In genomic region chr8:11384841-11385240, GRCm38 (mm10) we compare ENCODE assay signal across 13 mouse cellular contexts.
DNase-seq lines count a peak whose midpoint lies in the region; ATAC-seq lines count a peak whose summit lies in the region.
"Had no signal": no experiment of that assay in that cellular context is flagged by ENCODE, and none has a peak within 500 bp of the region (broad histone marks: within the 10 kb centered on the region; RNA-seq: fewer than 3 reads in every experiment).

No protein-coding gene starts in this region.

- H3K4me1 ChIP-seq in hindbrain, embryonic 10.5 days (replicated peaks) = peaks cover 47% of the 10 kb centered on the region
- peaks cover 4% of the 10 kb centered on the region for H3K4me1 ChIP-seq in hindbrain, embryonic 11.5 days (replicated peaks; ENCODE audit: control insufficient read depth, insufficient read depth, low read length)
- peaks cover 20% of the 10 kb centered on the region for H3K4me1 ChIP-seq in stomach, embryonic 15.5 days

- WGBS in hindbrain, embryonic 10.5 days = 78% methylated on average over 4 of the region's 4 CpGs
- 81% methylated on average over 4 of the region's 4 CpGs for WGBS in hindbrain, embryonic 11.5 days
- WGBS in stomach, embryonic 15.5 days = 51% methylated on average over 4 of the region's 4 CpGs

- no peak overlapping the region for H3K9ac ChIP-seq in hindbrain, embryonic 11.5 days (ENCODE audit: low read depth, low read length)
- H3K9ac ChIP-seq in stomach, embryonic 15.5 days = no peak overlapping the region
- H3K9ac ChIP-seq: forebrain, embryonic 15.5 days; hindbrain, embryonic 13.5 days; neural tube, embryonic 15.5 days had no signal

- DNase-seq in adrenal gland, postnatal 14 days = peak; percentile 59
- no peak for DNase-seq in adrenal gland, postnatal 25 days
- DNase-seq in hindbrain, embryonic 10.5 days (ENCODE audit: low spot score) = no peak
- DNase-seq in hindbrain, embryonic 11.5 days (ENCODE audit: low spot score) = no peak
- DNase-seq in lung, postnatal 36 days = peak; percentile 62
- DNase-seq in lung, adult 18-20 months = no peak
- DNase-seq in layer of hippocampus, postnatal 25 days (ENCODE audit: extremely low spot score in 1 of 2, low spot score in 1 of 2) = no peak
- DNase-seq: cerebellum, postnatal 14 days had no signal

- ATAC-seq in hindbrain, embryonic 11.5 days (ENCODE audit: low FRiP score) = no peak
- no peak for ATAC-seq in stomach, embryonic 15.5 days (ENCODE audit: insufficient read depth, low FRiP score, low read depth)
- ATAC-seq: forebrain, embryonic 15.5 days had no signal

- H3K4me3 ChIP-seq in hindbrain, embryonic 10.5 days = no peak overlapping the region
- H3K4me3 ChIP-seq in hindbrain, embryonic 11.5 days (ENCODE audit: low read depth, low read length) = no peak overlapping the region
- H3K4me3 ChIP-seq in stomach, embryonic 15.5 days (replicated peaks) = no peak overlapping the region
- H3K4me3 ChIP-seq: forebrain, embryonic 15.5 days; hindbrain, embryonic 13.5 days; neural tube, embryonic 15.5 days had no signal

- no peaks in the 10 kb centered on the region for H3K9me3 ChIP-seq in hindbrain, embryonic 10.5 days
- H3K9me3 ChIP-seq in hindbrain, embryonic 11.5 days (ENCODE audit: control insufficient read depth, low read length) = no peaks in the 10 kb centered on the region
- H3K9me3 ChIP-seq in stomach, embryonic 15.5 days = no peaks in the 10 kb centered on the region
- H3K9me3 ChIP-seq: forebrain, embryonic 15.5 days; hindbrain, embryonic 13.5 days; neural tube, embryonic 15.5 days had no signal

- H3K27me3 ChIP-seq in hindbrain, embryonic 10.5 days (ENCODE audit: insufficient read depth, poor library complexity, severe bottlenecking) = no peaks in the 10 kb centered on the region
- H3K27me3 ChIP-seq in hindbrain, embryonic 11.5 days (ENCODE audit: control insufficient read depth, insufficient read depth, low read length) = no peaks in the 10 kb centered on the region
- no peaks in the 10 kb centered on the region for H3K27me3 ChIP-seq in stomach, embryonic 15.5 days (replicated peaks)
- H3K27me3 ChIP-seq: forebrain, embryonic 15.5 days; neural tube, embryonic 15.5 days had no signal

- no peak overlapping the region for H3K4me2 ChIP-seq in hindbrain, embryonic 11.5 days (replicated peaks; ENCODE audit: low read depth, low read length)
- no peak overlapping the region for H3K4me2 ChIP-seq in stomach, embryonic 15.5 days
- H3K4me2 ChIP-seq: forebrain, embryonic 15.5 days; hindbrain, embryonic 13.5 days; liver, embryonic 11.5 days; neural tube, embryonic 15.5 days had no signal

- H3K27ac ChIP-seq in hindbrain, embryonic 10.5 days = peak overlapping the region; percentile 12; the same call in 1 of the 2 replicates
- no peak overlapping the region for H3K27ac ChIP-seq in hindbrain, embryonic 11.5 days (ENCODE audit: low read depth, low read length)
- H3K27ac ChIP-seq in stomach, embryonic 15.5 days = peak overlapping the region; percentile 48; the same call in 1 of the 2 replicates
- H3K27ac ChIP-seq: forebrain, embryonic 15.5 days; hindbrain, embryonic 13.5 days; neural tube, embryonic 15.5 days had no signal

- no peaks in the 10 kb centered on the region for H3K36me3 ChIP-seq in hindbrain, embryonic 10.5 days
- no peaks in the 10 kb centered on the region for H3K36me3 ChIP-seq in hindbrain, embryonic 11.5 days (ENCODE audit: control insufficient read depth, insufficient read depth, low read length)
- H3K36me3 ChIP-seq in stomach, embryonic 15.5 days = no peaks in the 10 kb centered on the region
- H3K36me3 ChIP-seq: forebrain, embryonic 15.5 days; hindbrain, embryonic 13.5 days; neural tube, embryonic 15.5 days had no signal

Comparison
In these comparisons a context has a peak if more than half of its experiments do, and no peak if none do; other contexts are left out.
1. DNase-seq: peak in adrenal gland, postnatal 14 days (single experiment) and lung, postnatal 36 days (single experiment); none in adrenal gland, postnatal 25 days (single experiment), hindbrain, embryonic 10.5 days (single experiment), hindbrain, embryonic 11.5 days (single experiment), lung, adult 18-20 months (0 of 2) and layer of hippocampus, postnatal 25 days (0 of 2).